Mouse (Mus musculus) heart, postnatal 0 days (tissue): Measurements from ENCODE around the gene Fam25c. TPM values are rescaled to one million over a fixed set of nuclear protein-coding genes. Genes with fewer than 3 reads are reported as not detected.

Source experiments
- ATAC-seq: fragments of 200-750 bp; cut with Nextera tagmentation; 2 replicates; pipeline ENCODE4 v1.8.0; 2017; ENCODE audit warnings: low read depth, moderate number of reproducible peaks, moderate library complexity; ENCODE audit not compliant: insufficient read depth
- DNase-seq: peaks from one replicate; pipeline ENCODE4 v3.0.0-alpha.2; 2016; ENCODE audit warnings: low spot score
- H3K27ac ChIP-seq: fragments of 300-500 bp; sonication (generic); 2 replicates; pipeline ENCODE4 v1.5.1; 2014; ENCODE audit warnings: low read depth, mild to moderate bottlenecking
- H3K27me3 ChIP-seq: fragments of 300-500 bp; sonication (generic); 2 replicates; pipeline ENCODE4 v1.6.1; 2014; ENCODE audit warnings: low read length, mixed read lengths; ENCODE audit not compliant: control insufficient read depth, insufficient read depth
- H3K36me3 ChIP-seq: fragments of 300-500 bp; sonication (generic); replicated peaks from 2 replicates; pipeline ENCODE4 v1.6.1; 2014; ENCODE audit warnings: low read length, mixed read lengths; ENCODE audit not compliant: control insufficient read depth, insufficient read depth
- H3K4me1 ChIP-seq: fragments of 300-500 bp; sonication (generic); 2 replicates; pipeline ENCODE4 v1.6.1; 2014; ENCODE audit warnings: antibody characterized with exemption; ENCODE audit not compliant: control insufficient read depth, insufficient read depth
- H3K4me2 ChIP-seq: fragments of 300-500 bp; sonication (generic); 2 replicates; pipeline ENCODE4 v1.6.1; 2014; ENCODE audit warnings: low read depth, mild to moderate bottlenecking, low read length, moderate library complexity
- H3K4me3 ChIP-seq: fragments of 300-500 bp; sonication (generic); 2 replicates; pipeline ENCODE4 v1.5.1; 2014; ENCODE audit warnings: low read depth, low read length
- H3K9ac ChIP-seq: fragments of 300-500 bp; sonication (generic); replicated peaks from 2 replicates; pipeline ENCODE4 v1.6.1; 2014; ENCODE audit warnings: low read depth, low read length, mixed read lengths
- H3K9me3 ChIP-seq: fragments of 300-500 bp; sonication (generic); replicated peaks from 2 replicates; pipeline ENCODE4 v1.6.1; 2016; ENCODE audit warnings: low read length; ENCODE audit not compliant: control insufficient read depth
- CTCF ChIP-seq: IDR thresholded peaks from 2 replicates; pipeline ENCODE4 v1.5.1; 2016; ENCODE audit warnings: antibody characterized with exemption, control low read depth, low read depth
- EP300 ChIP-seq: IDR thresholded peaks from 2 replicates; pipeline ENCODE4 v1.6.1; 2016; ENCODE audit warnings: antibody characterized with exemption, low read depth
- WGBS: fragments of 180-500 bp; shearing (Covaris S2); extraction: QIAGEN DNeasy Blood & Tissue Kit; methylation state at CpG from one replicate; pipeline ENCODE4 v1.1.7; 2014; 5-methylcytosine and 5-hydroxymethylcytosine counted together
- polyA plus RNA-seq: library from polyadenylated mRNA; unstranded; fragments of >200 nt; fragmentation: Nextera tagmentation; extraction: Ambion mirVana; gene quantifications from 2 replicates; pipeline ENCODE4 v1.2.1, GENCODE M21; 2015
- total RNA-seq: library from RNA; depleted of rRNA; stranded (reverse); fragments of >200 nt; gene quantifications from 2 replicates; pipeline ENCODE4 v1.2.3, GENCODE M21; 2014; ENCODE audit warnings: low replicate concordance

The Fam25c gene
- total and polyA plus RNA-seq, 2 experiments from 2014 or later = not detected

DNA sequence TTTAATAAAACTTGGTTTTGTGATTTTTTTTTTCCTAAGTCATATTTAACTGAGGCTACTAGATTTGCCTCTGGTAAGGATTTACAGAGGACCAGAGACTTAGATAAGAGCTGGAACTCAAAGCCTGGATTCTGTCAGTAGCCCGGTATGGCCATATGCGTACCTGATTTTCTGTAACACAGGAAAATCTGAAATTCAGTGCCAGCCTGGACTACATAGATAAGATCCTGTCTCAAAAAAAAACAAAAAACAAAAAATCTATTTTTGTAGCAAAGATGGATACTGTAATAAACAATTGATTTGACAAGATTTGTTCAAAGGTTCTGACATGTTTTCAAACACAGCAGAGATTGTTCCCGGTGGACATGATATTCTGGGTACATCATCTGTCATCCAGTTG, 41.6 kb downstream of the Fam25c start:
- Histone ChIP-seq H3K27me3 (no peaks in the 10 kb centered on the region), H3K4me2 (no peak overlapping the region), H3K9ac (no peak overlapping the region), H3K27ac (no peak overlapping the region), H3K4me1 (peaks cover 11% of the 10 kb centered on the region), H3K36me3 (no peaks in the 10 kb centered on the region), H3K4me3 (no peak overlapping the region), H3K9me3 (no peaks in the 10 kb centered on the region)
- 68% methylated on average over 3 of the region's 3 CpGs for WGBS
- DNase-seq = no peak
- ATAC-seq = no peak
- no peak for TF ChIP-seq EP300
- no peak for TF ChIP-seq CTCF

GRCm38 (mm10) chr14:34312339-34313048, 42.7 kb downstream of the Fam25c start:
- WGBS = 34% methylated on average over 5 of the region's 6 CpGs

GRCm38 (mm10) chr14:34311691-34312090, 43.5 kb downstream of the Fam25c start:
- Histone ChIP-seq H3K4me3 (peak overlapping the region; percentile 93), H3K27ac (peak overlapping the region; percentile 98; the same call in 1 of the 2 replicates), H3K4me1 (peaks cover 11% of the 10 kb centered on the region), H3K9ac (peak overlapping the region; percentile 95), H3K4me2 (peak overlapping the region; percentile 65), H3K9me3 (no peaks in the 10 kb centered on the region), H3K36me3 (no peaks in the 10 kb centered on the region), H3K27me3 (no peaks in the 10 kb centered on the region)
- no peak for DNase-seq
- no peak for TF ChIP-seq EP300
- no peak for TF ChIP-seq CTCF
- 9% methylated on average over 4 of the region's 4 CpGs for WGBS
- no peak for ATAC-seq

More at GRCm38 (mm10) chr14:34312339-34313048, 42.7 kb downstream of the Fam25c start:
- no peak for DNase-seq
- H3K4me1 ChIP-seq = peaks cover 11% of the 10 kb centered on the region
- H3K27me3 ChIP-seq = no peaks in the 10 kb centered on the region
- H3K9me3 ChIP-seq = no peaks in the 10 kb centered on the region
- no peak overlapping the region for H3K27ac ChIP-seq
- TF ChIP-seq EP300 (no peak), CTCF (no peak)
- H3K4me3 ChIP-seq = peak overlapping the region; percentile 93
- peak overlapping the region; percentile 95 for H3K9ac ChIP-seq
- H3K36me3 ChIP-seq = no peaks in the 10 kb centered on the region
- no peak for ATAC-seq
- H3K4me2 ChIP-seq = peak overlapping the region; percentile 65

- Histone ChIP-seq H3K4me3 (peak overlapping the region; percentile 93), H3K27me3 (no peaks in the 10 kb centered on the region), H3K9ac (peak overlapping the region; percentile 95), H3K27ac (peak overlapping the region; percentile 98), H3K4me1 (peaks cover 11% of the 10 kb centered on the region), H3K36me3 (no peaks in the 10 kb centered on the region), H3K4me2 (peak overlapping the region; percentile 65), H3K9me3 (no peaks in the 10 kb centered on the region)
- DNase-seq (no peak), ATAC-seq (peak; percentile 10)
- WGBS = 0% methylated on average over 40 of the region's 47 CpGs
- TF ChIP-seq EP300 (no peak), CTCF (no peak)
Measured at GRCm38 (mm10) chr14:34311021-34311631, 44.1 kb downstream of the Fam25c start.

- peak; percentile 96 for DNase-seq
- H3K27ac ChIP-seq = peak within 1 kb of the TSS; percentile 98
- peak within 1 kb of the TSS; percentile 65 for H3K4me2 ChIP-seq
- peak within 1 kb of the TSS; percentile 95 for H3K9ac ChIP-seq
- under 1% methylated on average over 77 of the region's 100 CpGs for WGBS
- ATAC-seq = peak; percentile 96
- no peaks in the 10 kb centered on the region for H3K36me3 ChIP-seq
- no peaks in the 10 kb centered on the region for H3K9me3 ChIP-seq
- no peak for TF ChIP-seq CTCF
- TF ChIP-seq EP300 = peak; percentile 51; the same call in 1 of the 2 replicates
- H3K4me1 ChIP-seq = peaks cover 11% of the 10 kb centered on the region
- no peaks in the 10 kb centered on the region for H3K27me3 ChIP-seq
- peak within 1 kb of the TSS; percentile 93 for H3K4me3 ChIP-seq
Measured at GRCm38 (mm10) chr14:34310234-34310965, 44.8 kb downstream of the Fam25c start, which contains the start of the genes Shld2 and Glud1. Gene Shld2 (minus strand): TSS chr14:34310493. Gene Glud1 (plus strand): TSS chr14:34310727.
